Mouse (Mus musculus) midbrain, embryonic 13.5 days (tissue): Measurements from ENCODE around the gene Rasgef1b. TPM values are rescaled to one million over a fixed set of nuclear protein-coding genes. Genes with fewer than 3 reads are reported as not detected.

Experiments used
- ATAC-seq: fragments of 200-750 bp; cut with Nextera tagmentation; 2 replicates; pipeline ENCODE4 v1.8.0; 2017; ENCODE audit warnings: mild to moderate bottlenecking, moderate TSS enrichment, moderate library complexity
- H3K27ac ChIP-seq: fragments of 300-500 bp; sonication (generic); 2 replicates; pipeline ENCODE4 v1.5.1; 2015; ENCODE audit warnings: inconsistent platforms, mild to moderate bottlenecking, moderate library complexity
- H3K27me3 ChIP-seq: fragments of 300-500 bp; sonication (generic); 2 replicates; pipeline ENCODE4 v1.6.1; 2015; ENCODE audit warnings: mild to moderate bottlenecking, inconsistent platforms
- H3K36me3 ChIP-seq: fragments of 300-500 bp; sonication (generic); 2 replicates; pipeline ENCODE4 v1.6.1; 2015; ENCODE audit warnings: mild to moderate bottlenecking, inconsistent platforms
- H3K4me1 ChIP-seq: fragments of 300-500 bp; sonication (generic); replicated peaks from 2 replicates; pipeline ENCODE4 v1.6.1; 2015; ENCODE audit warnings: inconsistent platforms
- H3K4me2 ChIP-seq: fragments of 300-500 bp; sonication (generic); replicated peaks from 2 replicates; pipeline ENCODE4 v1.6.1; 2015; ENCODE audit warnings: moderate library complexity, mild to moderate bottlenecking, inconsistent platforms
- H3K4me3 ChIP-seq: fragments of 300-500 bp; sonication (generic); replicated peaks from 2 replicates; pipeline ENCODE4 v1.5.1; 2015; ENCODE audit warnings: mild to moderate bottlenecking, inconsistent platforms
- H3K9ac ChIP-seq: fragments of 300-500 bp; sonication (generic); replicated peaks from 2 replicates; pipeline ENCODE4 v1.6.1; 2015; ENCODE audit warnings: mild to moderate bottlenecking, inconsistent platforms
- H3K9me3 ChIP-seq: fragments of 300-500 bp; sonication (generic); 2 replicates; pipeline ENCODE4 v1.6.1; 2016; ENCODE audit warnings: mild to moderate bottlenecking, inconsistent platforms
- WGBS: fragments of 180-500 bp; shearing (Covaris S2); methylation state at CpG from one replicate; pipeline ENCODE4 v1.1.7; 2015; 5-methylcytosine and 5-hydroxymethylcytosine counted together
- polyA plus RNA-seq: library from polyadenylated mRNA; unstranded; fragments of >200 nt; fragmentation: Nextera tagmentation; extraction: Ambion mirVana; gene quantifications from 2 replicates; pipeline ENCODE4 v1.2.1, GENCODE M21; 2015

The Rasgef1b gene
- polyA plus RNA-seq, 1 experiment from 2014 or later = 69.2 TPM

GRCm38 (mm10) chr5:99701811-99702210, 27.1 kb downstream of the Rasgef1b start:
- Histone ChIP-seq H3K4me1 (0 out of 2 replicates have a peak, but pooled peaks cover 5% of the 10 kb centered on the region), H3K27ac (no peak overlapping the region), H3K4me2 (no peak overlapping the region), H3K36me3 (no peaks in the 10 kb centered on the region), H3K9me3 (no peaks in the 10 kb centered on the region), H3K27me3 (peaks cover 4% of the 10 kb centered on the region; the same call in 1 of the 2 replicates), H3K9ac (no peak overlapping the region), H3K4me3 (no peak overlapping the region)
- WGBS = 97% methylated on average over 5 of the region's 5 CpGs
- ATAC-seq = no peak

- peak; percentile 47; the same call in 1 of the 2 replicates for ATAC-seq
- H3K4me3 ChIP-seq = no peak overlapping the region
- 69% methylated on average over 13 of the region's 13 CpGs for WGBS
- peaks cover 16% of the 10 kb centered on the region for H3K4me1 ChIP-seq
- 0 out of 2 replicates have a peak, but pooled peaks cover under 1% of the 10 kb centered on the region for H3K27me3 ChIP-seq
- no peaks in the 10 kb centered on the region for H3K9me3 ChIP-seq
- H3K27ac ChIP-seq = peak overlapping the region; percentile 30; the same call in 1 of the 2 replicates
- H3K4me2 ChIP-seq = no peak overlapping the region
- H3K36me3 ChIP-seq = no peaks in the 10 kb centered on the region
- no peak overlapping the region for H3K9ac ChIP-seq
These were observed 34.0 kb downstream of the Rasgef1b start for GRCm38 (mm10) chr5:99694712-99695360.

GRCm38 (mm10) chr5:99689909-99690308, 39.0 kb downstream of the Rasgef1b start:
- no peaks in the 10 kb centered on the region for H3K36me3 ChIP-seq
- H3K4me2 ChIP-seq = no peak overlapping the region
- no peak overlapping the region for H3K27ac ChIP-seq
- H3K4me3 ChIP-seq = no peak overlapping the region
- H3K9ac ChIP-seq = no peak overlapping the region
- 73% methylated on average over 7 of the region's 7 CpGs for WGBS
- peaks cover 24% of the 10 kb centered on the region for H3K4me1 ChIP-seq
- no peak for ATAC-seq
- no peaks in the 10 kb centered on the region for H3K9me3 ChIP-seq
- 0 out of 2 replicates have a peak, but pooled peaks cover 7% of the 10 kb centered on the region for H3K27me3 ChIP-seq

- 0 out of 2 replicates have a peak, but pooled peaks cover 7% of the 10 kb centered on the region for H3K27me3 ChIP-seq
- peaks cover 18% of the 10 kb centered on the region for H3K4me1 ChIP-seq
- H3K4me2 ChIP-seq = no peak overlapping the region
- H3K9ac ChIP-seq = no peak overlapping the region
- 11% methylated on average over 6 of the region's 6 CpGs for WGBS
- ATAC-seq = peak; percentile 71; the same call in 1 of the 2 replicates
- H3K9me3 ChIP-seq = no peaks in the 10 kb centered on the region
- H3K27ac ChIP-seq = no peak overlapping the region; the same call in 1 of the 2 replicates
- H3K36me3 ChIP-seq = no peaks in the 10 kb centered on the region
- no peak overlapping the region for H3K4me3 ChIP-seq
These were observed 41.0 kb downstream of the Rasgef1b start for GRCm38 (mm10) chr5:99687894-99688293.

GRCm38 (mm10) chr5:99684023-99684422, 44.8 kb downstream of the Rasgef1b start:
- Histone ChIP-seq H3K4me1 (peaks cover 17% of the 10 kb centered on the region), H3K9ac (no peak overlapping the region), H3K27me3 (no peaks in the 10 kb centered on the region), H3K4me2 (no peak overlapping the region), H3K27ac (no peak overlapping the region), H3K36me3 (no peaks in the 10 kb centered on the region), H3K4me3 (no peak overlapping the region), H3K9me3 (no peaks in the 10 kb centered on the region)
- 68% methylated on average over 2 of the region's 2 CpGs for WGBS
- ATAC-seq = no peak

GRCm38 (mm10) chr5:99669971-99670571, 58.8 kb downstream of the Rasgef1b start:
- H3K4me2 ChIP-seq = no peak overlapping the region
- no peak overlapping the region for H3K9ac ChIP-seq
- H3K36me3 ChIP-seq = no peaks in the 10 kb centered on the region
- H3K27ac ChIP-seq = peak overlapping the region; percentile 57; the same call in 1 of the 2 replicates
- peak; percentile 14; the same call in 1 of the 2 replicates for ATAC-seq
- H3K27me3 ChIP-seq = 0 out of 2 replicates have a peak, but pooled peaks cover 6% of the 10 kb centered on the region
- H3K4me1 ChIP-seq = peaks cover 11% of the 10 kb centered on the region; the same call in 1 of the 2 replicates
- WGBS = 64% methylated on average over 9 of the region's 9 CpGs
- H3K9me3 ChIP-seq = no peaks in the 10 kb centered on the region
- no peak overlapping the region for H3K4me3 ChIP-seq

- H3K36me3 ChIP-seq = no peaks in the 10 kb centered on the region
- no peaks in the 10 kb centered on the region for H3K9me3 ChIP-seq
- H3K4me3 ChIP-seq = no peak overlapping the region
- no peak overlapping the region for H3K9ac ChIP-seq
- WGBS = 70% methylated on average over 5 of the region's 5 CpGs
- H3K27ac ChIP-seq = no peak overlapping the region
- H3K4me1 ChIP-seq = 0 out of 2 replicates have a peak, but pooled peaks cover 6% of the 10 kb centered on the region
- no peak for ATAC-seq
- H3K4me2 ChIP-seq = no peak overlapping the region
- no peaks in the 10 kb centered on the region for H3K27me3 ChIP-seq
These were observed 72.8 kb downstream of the Rasgef1b start for GRCm38 (mm10) chr5:99656024-99656423.

- Histone ChIP-seq H3K36me3 (no peaks in the 10 kb centered on the region), H3K4me3 (no peak overlapping the region), H3K9ac (no peak overlapping the region), H3K4me1 (0 out of 2 replicates have a peak, but pooled peaks cover 6% of the 10 kb centered on the region), H3K27me3 (no peaks in the 10 kb centered on the region), H3K27ac (no peak overlapping the region), H3K4me2 (no peak overlapping the region), H3K9me3 (no peaks in the 10 kb centered on the region)
- 83% methylated on average over 10 of the region's 10 CpGs for WGBS
- ATAC-seq = no peak
These were observed 75.9 kb downstream of the Rasgef1b start for GRCm38 (mm10) chr5:99652931-99653330.

GRCm38 (mm10) chr5:99641407-99641806, 87.5 kb downstream of the Rasgef1b start:
- Histone ChIP-seq H3K27ac (no peak overlapping the region), H3K9ac (no peak overlapping the region), H3K27me3 (peaks cover 3% of the 10 kb centered on the region; the same call in 1 of the 2 replicates), H3K4me3 (no peak overlapping the region), H3K36me3 (no peaks in the 10 kb centered on the region), H3K9me3 (no peaks in the 10 kb centered on the region), H3K4me1 (no peaks in the 10 kb centered on the region; the same call in 1 of the 2 replicates), H3K4me2 (no peak overlapping the region)
- 88% methylated on average over 6 of the region's 6 CpGs for WGBS
- no peak for ATAC-seq

GRCm38 (mm10) chr5:99636575-99636974, 92.3 kb downstream of the Rasgef1b start:
- H3K36me3 ChIP-seq = no peaks in the 10 kb centered on the region
- no peak overlapping the region for H3K4me2 ChIP-seq
- no peak overlapping the region for H3K9ac ChIP-seq
- H3K27me3 ChIP-seq = peaks cover 3% of the 10 kb centered on the region; the same call in 1 of the 2 replicates
- 38% methylated on average over 7 of the region's 7 CpGs for WGBS
- no peak for ATAC-seq
- H3K27ac ChIP-seq = no peak overlapping the region
- no peaks in the 10 kb centered on the region for H3K4me1 ChIP-seq
- H3K9me3 ChIP-seq = no peaks in the 10 kb centered on the region
- no peak overlapping the region for H3K4me3 ChIP-seq

GRCm38 (mm10) chr5:99634010-99634541, 94.8 kb downstream of the Rasgef1b start:
- WGBS = 81% methylated on average over 8 of the region's 8 CpGs
- Histone ChIP-seq H3K27ac (no peak overlapping the region), H3K36me3 (no peaks in the 10 kb centered on the region)

GRCm38 (mm10) chr5:99633548-99633947, 95.3 kb downstream of the Rasgef1b start:
- peaks cover 3% of the 10 kb centered on the region; the same call in 1 of the 2 replicates for H3K27me3 ChIP-seq
- no peaks in the 10 kb centered on the region for H3K9me3 ChIP-seq
- WGBS = 84% methylated on average over 1 of the region's 1 CpGs
- H3K4me3 ChIP-seq = no peak overlapping the region
- H3K4me2 ChIP-seq = no peak overlapping the region
- H3K4me1 ChIP-seq = no peaks in the 10 kb centered on the region
- 0 out of 2 replicates have a peak, but pooled peaks have one; percentile 37 for ATAC-seq
- H3K9ac ChIP-seq = no peak overlapping the region
- no peaks in the 10 kb centered on the region for H3K36me3 ChIP-seq
- no peak overlapping the region for H3K27ac ChIP-seq

More at GRCm38 (mm10) chr5:99634010-99634541, 94.8 kb downstream of the Rasgef1b start:
- H3K4me3 ChIP-seq = no peak overlapping the region
- H3K9me3 ChIP-seq = no peaks in the 10 kb centered on the region
- no peak overlapping the region for H3K9ac ChIP-seq
- H3K4me2 ChIP-seq = no peak overlapping the region
- peaks cover 3% of the 10 kb centered on the region; the same call in 1 of the 2 replicates for H3K27me3 ChIP-seq
- no peaks in the 10 kb centered on the region for H3K4me1 ChIP-seq
- no peak for ATAC-seq
